Mouse (Mus musculus) kidney, embryonic 16.5 days (tissue): ENCODE measurements at regions not wholly inside any gene's neighbourhood (a gene's known extent, or its start where the extent isn't known, plus 50 kb on each side); places are given as distances from the start of the nearest gene placed in this dataset.

Source experiments
- ATAC-seq: fragments of 200-750 bp; cut with Nextera tagmentation; 2 replicates; pipeline ENCODE4 v1.8.0; 2017; ENCODE audit warnings: moderate TSS enrichment; ENCODE audit not compliant: low FRiP score, low TSS enrichment
- H3K27ac ChIP-seq: fragments of 300-500 bp; sonication (generic); 2 replicates; pipeline ENCODE4 v1.5.1; 2014; ENCODE audit warnings: low read length
- H3K27me3 ChIP-seq: fragments of 300-500 bp; sonication (generic); 2 replicates; pipeline ENCODE4 v1.6.1; 2014; ENCODE audit warnings: low read length, control low read depth, mixed read lengths; ENCODE audit not compliant: insufficient read depth
- H3K36me3 ChIP-seq: fragments of 300-500 bp; sonication (generic); 2 replicates; pipeline ENCODE4 v1.6.1; 2014; ENCODE audit warnings: low read length, control low read depth, mixed read lengths; ENCODE audit not compliant: insufficient read depth
- H3K4me1 ChIP-seq: fragments of 300-500 bp; sonication (generic); 2 replicates; pipeline ENCODE4 v1.6.1; 2014; ENCODE audit warnings: low read length, control low read depth, mixed read lengths; ENCODE audit not compliant: insufficient read depth
- H3K4me2 ChIP-seq: fragments of 300-500 bp; sonication (generic); replicated peaks from 2 replicates; pipeline ENCODE4 v1.6.1; 2014; ENCODE audit warnings: low read depth, low read length
- H3K4me3 ChIP-seq: fragments of 300-500 bp; sonication (generic); 2 replicates; pipeline ENCODE4 v1.5.1; 2014; ENCODE audit warnings: mild to moderate bottlenecking, low read length
- H3K9ac ChIP-seq: fragments of 300-500 bp; sonication (generic); replicated peaks from 2 replicates; pipeline ENCODE4 v1.6.1; 2014; ENCODE audit warnings: low read length
- H3K9me3 ChIP-seq: fragments of 300-500 bp; sonication (generic); 2 replicates; pipeline ENCODE4 v1.6.1; 2016; ENCODE audit warnings: low read length, control low read depth
- WGBS: fragments of 180-500 bp; shearing (Covaris S2); extraction: QIAGEN DNeasy Blood & Tissue Kit; methylation state at CpG from one replicate; pipeline ENCODE4 v1.1.7; 2014; 5-methylcytosine and 5-hydroxymethylcytosine counted together

- H3K36me3 ChIP-seq: no peaks in the 10 kb centered on the region
- no peaks in the 10 kb centered on the region for H3K9me3 ChIP-seq
- no peaks in the 10 kb centered on the region for H3K27me3 ChIP-seq
- no peaks in the 10 kb centered on the region for H3K4me1 ChIP-seq
- H3K4me3 ChIP-seq: no peak overlapping the region
- no peak for ATAC-seq
- H3K4me2 ChIP-seq: no peak overlapping the region
- WGBS: 78% methylated on average over 7 of the region's 7 CpGs
- H3K27ac ChIP-seq: no peak overlapping the region
- no peak overlapping the region for H3K9ac ChIP-seq
These were observed 74.9 kb upstream of the Epcam start for GRCm38 (mm10) chr17:87560923-87561322.

- Histone ChIP-seq H3K4me2 (no peak overlapping the region), H3K27me3 (no peaks in the 10 kb centered on the region), H3K27ac (no peak overlapping the region), H3K36me3 (no peaks in the 10 kb centered on the region), H3K9me3 (no peaks in the 10 kb centered on the region), H3K9ac (no peak overlapping the region), H3K4me3 (no peak overlapping the region), H3K4me1 (0 out of 2 replicates have a peak, but pooled peaks cover 10% of the 10 kb centered on the region)
- WGBS: 83% methylated on average over 5 of the region's 5 CpGs
- ATAC-seq: no peak
These were observed 72.4 kb upstream of the Epcam start for GRCm38 (mm10) chr17:87563375-87563774.

GRCm38 (mm10) chr17:87565631-87566030 lies 70.1 kb upstream of the Epcam start:
- H3K9ac ChIP-seq: no peak overlapping the region

GRCm38 (mm10) chr17:87566296-87566695 lies 69.5 kb upstream of the Epcam start:
- WGBS: 83% methylated on average over 3 of the region's 3 CpGs
- Histone ChIP-seq H3K27ac (no peak overlapping the region), H3K9me3 (no peaks in the 10 kb centered on the region), H3K4me2 (no peak overlapping the region), H3K36me3 (no peaks in the 10 kb centered on the region), H3K4me1 (0 out of 2 replicates have a peak, but pooled peaks cover 12% of the 10 kb centered on the region), H3K4me3 (no peak overlapping the region), H3K27me3 (no peaks in the 10 kb centered on the region), H3K9ac (no peak overlapping the region)
- no peak; the same call in 1 of the 2 replicates for ATAC-seq

More at GRCm38 (mm10) chr17:87565631-87566030, 70.1 kb upstream of the Epcam start:
- 0 out of 2 replicates have a peak, but pooled peaks cover 10% of the 10 kb centered on the region for H3K4me1 ChIP-seq
- ATAC-seq: no peak
- no peak overlapping the region for H3K4me2 ChIP-seq
- WGBS: 88% methylated on average over 4 of the region's 4 CpGs
- no peak overlapping the region for H3K27ac ChIP-seq
- no peaks in the 10 kb centered on the region for H3K9me3 ChIP-seq
- H3K36me3 ChIP-seq: no peaks in the 10 kb centered on the region
- no peaks in the 10 kb centered on the region for H3K27me3 ChIP-seq
- H3K4me3 ChIP-seq: no peak overlapping the region

- no peak overlapping the region for H3K4me2 ChIP-seq
- 0 out of 2 replicates have a peak, but pooled peaks cover 14% of the 10 kb centered on the region for H3K4me1 ChIP-seq
- no peaks in the 10 kb centered on the region for H3K36me3 ChIP-seq
- H3K4me3 ChIP-seq: no peak overlapping the region
- no peak for ATAC-seq
- no peak overlapping the region for H3K27ac ChIP-seq
- no peaks in the 10 kb centered on the region for H3K27me3 ChIP-seq
- 26% methylated on average over 9 of the region's 9 CpGs for WGBS
- 0 out of 2 replicates have a peak overlapping the region, but pooled peaks have one; percentile 11 for H3K9ac ChIP-seq
- no peaks in the 10 kb centered on the region for H3K9me3 ChIP-seq
These were observed 68.8 kb upstream of the Epcam start for GRCm38 (mm10) chr17:87566996-87567395.

- Histone ChIP-seq H3K4me3 (no peak overlapping the region), H3K27me3 (no peaks in the 10 kb centered on the region), H3K27ac (no peak overlapping the region), H3K4me2 (no peak overlapping the region), H3K9ac (no peak overlapping the region), H3K9me3 (no peaks in the 10 kb centered on the region), H3K4me1 (0 out of 2 replicates have a peak, but pooled peaks cover 14% of the 10 kb centered on the region), H3K36me3 (no peaks in the 10 kb centered on the region)
- WGBS: 4% methylated on average over 2 of the region's 2 CpGs
- ATAC-seq: no peak
These were observed 68.3 kb upstream of the Epcam start for GRCm38 (mm10) chr17:87567475-87567874.

GRCm38 (mm10) chr17:87569981-87570380 lies 65.8 kb upstream of the Epcam start:
- H3K9me3 ChIP-seq: no peaks in the 10 kb centered on the region
- H3K4me2 ChIP-seq: no peak overlapping the region
- no peak overlapping the region for H3K9ac ChIP-seq
- H3K4me3 ChIP-seq: no peak overlapping the region
- WGBS: 78% methylated on average over 9 of the region's 9 CpGs
- no peaks in the 10 kb centered on the region for H3K27me3 ChIP-seq
- H3K27ac ChIP-seq: no peak overlapping the region
- no peak for ATAC-seq
- H3K36me3 ChIP-seq: no peaks in the 10 kb centered on the region
- H3K4me1 ChIP-seq: 0 out of 2 replicates have a peak, but pooled peaks cover 14% of the 10 kb centered on the region

- no peak for ATAC-seq
- Histone ChIP-seq H3K4me3 (no peak overlapping the region), H3K9me3 (no peaks in the 10 kb centered on the region), H3K36me3 (no peaks in the 10 kb centered on the region), H3K4me1 (0 out of 2 replicates have a peak, but pooled peaks cover 14% of the 10 kb centered on the region), H3K9ac (no peak overlapping the region; the same call in 1 of the 2 replicates), H3K4me2 (peak overlapping the region; percentile 52; the same call in 1 of the 2 replicates), H3K27me3 (no peaks in the 10 kb centered on the region), H3K27ac (no peak overlapping the region)
- 62% methylated on average over 18 of the region's 18 CpGs for WGBS
These were observed 65.0 kb upstream of the Epcam start for GRCm38 (mm10) chr17:87570676-87571344.

- Histone ChIP-seq H3K4me3 (peak overlapping the region; percentile 30), H3K4me1 (0 out of 2 replicates have a peak, but pooled peaks cover 14% of the 10 kb centered on the region), H3K27me3 (no peaks in the 10 kb centered on the region), H3K27ac (no peak overlapping the region), H3K9me3 (no peaks in the 10 kb centered on the region), H3K4me2 (peak overlapping the region; percentile 52), H3K36me3 (no peaks in the 10 kb centered on the region), H3K9ac (no peak overlapping the region; the same call in 1 of the 2 replicates)
- peak; percentile 84 for ATAC-seq
- WGBS: 14% methylated on average over 18 of the region's 18 CpGs
These were observed 64.3 kb upstream of the Epcam start for GRCm38 (mm10) chr17:87571345-87571932.

GRCm38 (mm10) chr17:87583575-87583974 lies 52.2 kb upstream of the Epcam start:
- no peaks in the 10 kb centered on the region for H3K36me3 ChIP-seq
- H3K4me1 ChIP-seq: no peaks in the 10 kb centered on the region
- H3K4me2 ChIP-seq: no peak overlapping the region
- H3K27ac ChIP-seq: no peak overlapping the region
- 0 out of 2 replicates have a peak, but pooled peaks cover 3% of the 10 kb centered on the region for H3K27me3 ChIP-seq
- 58% methylated on average over 6 of the region's 6 CpGs for WGBS
- ATAC-seq: no peak
- H3K9ac ChIP-seq: no peak overlapping the region
- H3K9me3 ChIP-seq: peaks cover 7% of the 10 kb centered on the region
- H3K4me3 ChIP-seq: no peak overlapping the region
